Mouse (Mus musculus) erythroblast, embryonic 14.5 days (primary cell): ENCODE data around the gene Wdr44. TPM values are rescaled to one million over a fixed set of nuclear protein-coding genes. Genes with fewer than 3 reads are reported as not detected.
"Not testable (repeated sequence)": the region's sequence is repeated elsewhere in the genome, so short reads cannot be mapped to it uniquely, and the experiment has no call there.

Experiments
- H3K27me3 ChIP-seq: 2 replicates; pipeline ENCODE4 v1.6.1; 2012; ENCODE audit warnings: inconsistent platforms; ENCODE audit not compliant: control insufficient read depth
- H3K36me3 ChIP-seq: 2 replicates; pipeline ENCODE4 v1.6.1; 2012; ENCODE audit warnings: mild to moderate bottlenecking, inconsistent platforms; ENCODE audit not compliant: control insufficient read depth
- H3K4me1 ChIP-seq: 2 replicates; pipeline ENCODE4 v1.6.1; 2012; ENCODE audit warnings: inconsistent platforms; ENCODE audit not compliant: control insufficient read depth
- H3K4me3 ChIP-seq: replicated peaks from 2 replicates; pipeline ENCODE3; 2012; ENCODE audit warnings: moderate library complexity, mild to moderate bottlenecking, inconsistent platforms
- H3K9me3 ChIP-seq: 2 replicates; pipeline ENCODE4 v1.6.1; 2012; ENCODE audit warnings: low read length, inconsistent platforms, mixed read lengths; ENCODE audit not compliant: control insufficient read depth
- GATA1 ChIP-seq: IDR thresholded peaks from 2 replicates; pipeline ENCODE4 v1.6.1; 2012; ENCODE audit warnings: low read length, inconsistent platforms, mixed read lengths
- TAL1 ChIP-seq: IDR thresholded peaks from 3 replicates; pipeline ENCODE4 v1.6.1; 2012; ENCODE audit warnings: low read length, inconsistent platforms, mixed read lengths
- polyA plus RNA-seq: library from polyadenylated mRNA; stranded (reverse); fragments of >175 nt; gene quantifications from 2 replicates; pipeline ENCODE4 v1.2.3, GENCODE M21; 2012

Wdr44 gene
- polyA plus RNA-seq, 1 experiment: 0.34 TPM

GRCm38 (mm10) chrX:23694588-23694987 is 1.7 kb downstream of the Wdr44 start:
- peak overlapping the region; percentile 84 for H3K4me3 ChIP-seq
- no peak for TF ChIP-seq TAL1
- TF ChIP-seq GATA1: no peak
- no peaks in the 10 kb centered on the region for H3K9me3 ChIP-seq
- H3K4me1 ChIP-seq: peaks cover 16% of the 10 kb centered on the region
- H3K27me3 ChIP-seq: peaks cover 8% of the 10 kb centered on the region
- no peaks in the 10 kb centered on the region for H3K36me3 ChIP-seq

- H3K27me3 ChIP-seq: peaks cover 8% of the 10 kb centered on the region
- H3K4me3 ChIP-seq: peak overlapping the region; percentile 84
- no peaks in the 10 kb centered on the region for H3K9me3 ChIP-seq
- H3K36me3 ChIP-seq: no peaks in the 10 kb centered on the region
- TF ChIP-seq TAL1: no peak
- TF ChIP-seq GATA1: no peak
- H3K4me1 ChIP-seq: peaks cover 16% of the 10 kb centered on the region
These were observed 2.3 kb downstream of the Wdr44 start for GRCm38 (mm10) chrX:23695109-23695508.

GRCm38 (mm10) chrX:23697346-23697745 is 4.5 kb downstream of the Wdr44 start:
- H3K36me3 ChIP-seq: no peaks in the 10 kb centered on the region
- peaks cover 8% of the 10 kb centered on the region for H3K27me3 ChIP-seq
- no peak overlapping the region for H3K4me3 ChIP-seq
- no peak for TF ChIP-seq TAL1
- TF ChIP-seq GATA1: no peak
- H3K9me3 ChIP-seq: no peaks in the 10 kb centered on the region
- H3K4me1 ChIP-seq: peaks cover 16% of the 10 kb centered on the region

GRCm38 (mm10) chrX:23699023-23699422 is 6.2 kb downstream of the Wdr44 start:
- no peak for TF ChIP-seq TAL1
- no peak for TF ChIP-seq GATA1
- no peaks in the 10 kb centered on the region for H3K27me3 ChIP-seq

GRCm38 (mm10) chrX:23717247-23717646 is 24.4 kb downstream of the Wdr44 start:
- Histone ChIP-seq H3K27me3 (no peaks in the 10 kb centered on the region), H3K9me3 (no peaks in the 10 kb centered on the region), H3K4me3 (no peak overlapping the region), H3K4me1 (no peaks in the 10 kb centered on the region), H3K36me3 (no peaks in the 10 kb centered on the region)
- TF ChIP-seq TAL1 (no peak), GATA1 (no peak)

More at GRCm38 (mm10) chrX:23699023-23699422, 6.2 kb downstream of the Wdr44 start:
- H3K36me3 ChIP-seq: no peaks in the 10 kb centered on the region
- peaks cover 16% of the 10 kb centered on the region for H3K4me1 ChIP-seq
- H3K4me3 ChIP-seq: no peak overlapping the region
- H3K9me3 ChIP-seq: no peaks in the 10 kb centered on the region

- Histone ChIP-seq H3K4me3 (no peak overlapping the region), H3K9me3 (no peaks in the 10 kb centered on the region), H3K36me3 (no peaks in the 10 kb centered on the region), H3K4me1 (no peaks in the 10 kb centered on the region), H3K27me3 (no peaks in the 10 kb centered on the region)
- TF ChIP-seq TAL1 (no peak), GATA1 (no peak)
These were observed 34.6 kb downstream of the Wdr44 start for GRCm38 (mm10) chrX:23727463-23727862.

- TF ChIP-seq TAL1 (no peak), GATA1 (no peak)
- no peak overlapping the region for H3K4me3 ChIP-seq
- no peaks in the 10 kb centered on the region for H3K9me3 ChIP-seq
- no peaks in the 10 kb centered on the region for H3K4me1 ChIP-seq
- no peaks in the 10 kb centered on the region for H3K27me3 ChIP-seq
- H3K36me3 ChIP-seq: peaks cover 5% of the 10 kb centered on the region
These were observed 61.8 kb downstream of the Wdr44 start for GRCm38 (mm10) chrX:23754671-23755070.

- Histone ChIP-seq H3K36me3 (peaks cover 15% of the 10 kb centered on the region), H3K4me1 (no peaks in the 10 kb centered on the region), H3K27me3 (no peaks in the 10 kb centered on the region), H3K9me3 (no peaks in the 10 kb centered on the region), H3K4me3 (no peak overlapping the region)
- TF ChIP-seq GATA1 (no peak), TAL1 (no peak)
These were observed 75.0 kb downstream of the Wdr44 start for GRCm38 (mm10) chrX:23767849-23768248.

- Histone ChIP-seq H3K9me3 (no peaks in the 10 kb centered on the region), H3K4me3 (no peak overlapping the region), H3K27me3 (no peaks in the 10 kb centered on the region), H3K36me3 (no peaks in the 10 kb centered on the region; the same call in 1 of the 2 replicates), H3K4me1 (no peaks in the 10 kb centered on the region)
- TF ChIP-seq GATA1 (no peak), TAL1 (no peak)
These were observed 114.3 kb downstream of the Wdr44 start for GRCm38 (mm10) chrX:23807125-23807524.

- H3K4me3 ChIP-seq: no peak overlapping the region
- no peaks in the 10 kb centered on the region for H3K4me1 ChIP-seq
- H3K9me3 ChIP-seq: no peaks in the 10 kb centered on the region
- no peaks in the 10 kb centered on the region for H3K36me3 ChIP-seq
- no peaks in the 10 kb centered on the region for H3K27me3 ChIP-seq
- TF ChIP-seq TAL1: no peak
- TF ChIP-seq GATA1: no peak
These were observed 117.5 kb downstream of the Wdr44 start for GRCm38 (mm10) chrX:23810365-23810764.

GRCm38 (mm10) chrX:23813287-23813686 is 120.4 kb downstream of the Wdr44 start:
- not testable (repeated sequence) for H3K4me1 ChIP-seq, H3K9me3 ChIP-seq, H3K4me3 ChIP-seq, H3K36me3 ChIP-seq, H3K27me3 ChIP-seq

- H3K27me3 ChIP-seq, H3K36me3 ChIP-seq, H3K4me1 ChIP-seq, H3K4me3 ChIP-seq: not testable (repeated sequence)
- peaks cover 10% of the 10 kb centered on the region; the same call in 1 of the 2 replicates for H3K9me3 ChIP-seq
These were observed 130.0 kb downstream of the Wdr44 start for GRCm38 (mm10) chrX:23822885-23823284.
